Mouse (Mus musculus): Measurements from ENCODE around the gene Lpp.

GRCm38 (mm10) chr16:25029548-25029947 lies 636.2 kb downstream of the Lpp start:
- TF ChIP-seq POLR2A (IDR thresholded peaks at IDR 0.05; ENCODE audit: borderline replicate concordance, low read depth, low read length) (no peak), CTCF (IDR thresholded peaks at IDR 0.05; ENCODE audit: low read depth, low read length) (no peak)

Data from bone marrow macrophage, adult 2 months (primary cell).